Mouse (Mus musculus): ENCODE data around the gene Gm27029.
A peak's percentile ranks its signal among the peaks of the same experiment; 100 is the strongest.
"Not testable (repeated sequence)": the region's sequence is repeated elsewhere in the genome, so short reads cannot be mapped to it uniquely, and the experiment has no call there.

Gene Gm27029

GRCm38 (mm10) chr11:101455627-101456026 lies 31.0 kb upstream of the Gm27029 start:
- DNase-seq (ENCODE audit: low read depth) = no peak

GRCm38 (mm10) chr11:101454702-101455101 lies 30.1 kb upstream of the Gm27029 start:
- DNase-seq (ENCODE audit: low read depth) = peak; percentile 62

- DNase-seq (ENCODE audit: low read depth) = no peak
Measured at GRCm38 (mm10) chr11:101452093-101452774, 27.6 kb upstream of the Gm27029 start.

- peak; percentile 67 for DNase-seq (ENCODE audit: low read depth)
Measured at GRCm38 (mm10) chr11:101451536-101451935, 26.9 kb upstream of the Gm27029 start.

GRCm38 (mm10) chr11:101450394-101450793 lies 25.8 kb upstream of the Gm27029 start:
- peak; percentile 61 for DNase-seq (ENCODE audit: low read depth)

- not testable (repeated sequence) for DNase-seq (ENCODE audit: low read depth)
Measured at GRCm38 (mm10) chr11:101449596-101449995, 25.0 kb upstream of the Gm27029 start.

GRCm38 (mm10) chr11:101448899-101449298 lies 24.3 kb upstream of the Gm27029 start:
- DNase-seq (ENCODE audit: low read depth) = peak; percentile 37

GRCm38 (mm10) chr11:101448274-101448746 lies 23.7 kb upstream of the Gm27029 start, which contains the start of gene Ifi35:
Ifi35 (plus strand) TSS chr11:101448407.
- DNase-seq (ENCODE audit: low read depth) = peak; percentile 94

GRCm38 (mm10) chr11:101447786-101448185 lies 23.2 kb upstream of the Gm27029 start:
- DNase-seq (ENCODE audit: low read depth) = no peak

- DNase-seq (ENCODE audit: low read depth) = not testable (repeated sequence)
Measured at GRCm38 (mm10) chr11:101446860-101447259, 22.3 kb upstream of the Gm27029 start.

GRCm38 (mm10) chr11:101446319-101446718 lies 21.7 kb upstream of the Gm27029 start:
- no peak for DNase-seq (ENCODE audit: low read depth)

GRCm38 (mm10) chr11:101442760-101443159 lies 18.2 kb upstream of the Gm27029 start:
- DNase-seq (ENCODE audit: low read depth) = no peak

GRCm38 (mm10) chr11:101442127-101442693 lies 17.6 kb upstream of the Gm27029 start, which contains the start of gene Rpl27:
Rpl27 (plus strand) TSS chr11:101442298.
- DNase-seq (ENCODE audit: low read depth) = peak; percentile 99

GRCm38 (mm10) chr11:101441450-101442126 lies 17.0 kb upstream of the Gm27029 start:
- DNase-seq (ENCODE audit: low read depth) = not testable (repeated sequence)

- not testable (repeated sequence) for DNase-seq (ENCODE audit: low read depth)
Measured at GRCm38 (mm10) chr11:101438006-101438405, 13.4 kb upstream of the Gm27029 start.

- DNase-seq (ENCODE audit: low read depth) = no peak
Measured at GRCm38 (mm10) chr11:101436916-101437315, 12.3 kb upstream of the Gm27029 start.

- no peak for DNase-seq (ENCODE audit: low read depth)
Measured at GRCm38 (mm10) chr11:101435831-101436230, 11.2 kb upstream of the Gm27029 start.

GRCm38 (mm10) chr11:101433396-101433795 lies 8.8 kb upstream of the Gm27029 start:
- DNase-seq (ENCODE audit: low read depth) = no peak

GRCm38 (mm10) chr11:101431327-101431726 lies 6.7 kb upstream of the Gm27029 start:
- no peak for DNase-seq (ENCODE audit: low read depth)

- no peak for DNase-seq (ENCODE audit: low read depth)
Measured at GRCm38 (mm10) chr11:101426165-101426564, 1.6 kb upstream of the Gm27029 start.

GRCm38 (mm10) chr11:101424925-101425813 lies 573 bp upstream of the Gm27029 start, which contains the start of the genes Rundc1 and Ptges3l:
Rundc1 (plus strand) TSS chr11:101425085.
Ptges3l (minus strand) TSS chr11:101425333.
- DNase-seq (ENCODE audit: low read depth) = peak; percentile 99

- no peak for DNase-seq (ENCODE audit: low read depth)
Measured at GRCm38 (mm10) chr11:101420148-101420547, 4.4 kb downstream of the Gm27029 start.

Measured in NIH3T3 (cell line).